Mouse (Mus musculus) embryonic fibroblast, embryonic 13.5 days (primary cell): ENCODE results near the gene Akt1. TPM values are rescaled to one million over a fixed set of nuclear protein-coding genes. Genes with fewer than 3 reads are reported as not detected.

Experiments used
- H3K27ac ChIP-seq: 2 replicates; pipeline ENCODE4 v1.5.1; 2012; ENCODE audit warnings: low read length, control low read depth, inconsistent platforms; ENCODE audit not compliant: insufficient read depth
- H3K4me1 ChIP-seq: 2 replicates; pipeline ENCODE4 v1.6.1; 2011; ENCODE audit warnings: low read length; ENCODE audit not compliant: control insufficient read depth, insufficient read depth
- H3K4me3 ChIP-seq: 2 replicates; pipeline ENCODE4 v1.5.1; 2011; ENCODE audit warnings: mild to moderate bottlenecking, control low read depth, low read length; ENCODE audit not compliant: insufficient read depth
- CTCF ChIP-seq: IDR thresholded peaks from 2 replicates; pipeline ENCODE4 v1.5.1; 2011; ENCODE audit warnings: mild to moderate bottlenecking, control low read depth, low read length, moderate library complexity, borderline replicate concordance; ENCODE audit not compliant: insufficient read depth
- POLR2A ChIP-seq: IDR thresholded peaks from 2 replicates; pipeline ENCODE4 v1.6.1; 2011; ENCODE audit warnings: low read depth, mild to moderate bottlenecking, control low read depth, low read length, moderate library complexity
- polyA plus RNA-seq: library from polyadenylated mRNA; stranded (reverse); fragments of >200 nt; gene quantifications from 2 replicates; pipeline ENCODE4 v1.2.4, GENCODE M21; 2011; ENCODE audit warnings: low read depth; ENCODE audit not compliant: missing spikeins, insufficient read length

Akt1 gene
- polyA plus RNA-seq: 227 and 248 TPM in 2 replicates

GRCm38 (mm10) chr12:112674132-112675011 lies at the start of gene Akt1:
Akt1 (minus strand) TSS chr12:112674884.
- peaks cover 4% of the 10 kb centered on the region; the same call in 1 of the 2 replicates for H3K4me1 ChIP-seq
- H3K4me3 ChIP-seq: peak within 1 kb of the TSS; percentile 59
- peak within 1 kb of the TSS; percentile 92 for H3K27ac ChIP-seq
- no peak for TF ChIP-seq CTCF
- peak; percentile 51 for TF ChIP-seq POLR2A

- Histone ChIP-seq H3K27ac (no peak overlapping the region), H3K4me3 (no peak overlapping the region), H3K4me1 (no peaks in the 10 kb centered on the region; the same call in 1 of the 2 replicates)
- no peak for TF ChIP-seq CTCF
- no peak for TF ChIP-seq POLR2A
Observed at GRCm38 (mm10) chr12:112724077-112724805, 49.6 kb upstream of the Akt1 start.

GRCm38 (mm10) chr12:112723445-112723844 lies 48.8 kb upstream of the Akt1 start:
- no peaks in the 10 kb centered on the region; the same call in 1 of the 2 replicates for H3K4me1 ChIP-seq
- TF ChIP-seq POLR2A (no peak), CTCF (no peak)
- peak overlapping the region; percentile 71 for H3K4me3 ChIP-seq
- H3K27ac ChIP-seq: no peak overlapping the region

GRCm38 (mm10) chr12:112723028-112723330 lies 48.3 kb upstream of the Akt1 start:
- Histone ChIP-seq H3K4me1 (no peaks in the 10 kb centered on the region; the same call in 1 of the 2 replicates), H3K27ac (no peak overlapping the region; the same call in 1 of the 2 replicates), H3K4me3 (peak overlapping the region; percentile 71)
- TF ChIP-seq POLR2A (no peak), CTCF (no peak)

GRCm38 (mm10) chr12:112722240-112723027 lies 47.8 kb upstream of the Akt1 start:
- Histone ChIP-seq H3K4me1 (no peaks in the 10 kb centered on the region; the same call in 1 of the 2 replicates), H3K4me3 (peak overlapping the region; percentile 71), H3K27ac (no peak overlapping the region; the same call in 1 of the 2 replicates)
- TF ChIP-seq POLR2A (no peak), CTCF (no peak)

- peak overlapping the region; percentile 26 for H3K4me3 ChIP-seq
- H3K4me1 ChIP-seq: no peaks in the 10 kb centered on the region; the same call in 1 of the 2 replicates
- H3K27ac ChIP-seq: no peak overlapping the region
- TF ChIP-seq CTCF (no peak), POLR2A (0 out of 2 replicates have a peak, but pooled peaks have one; percentile 38)
Observed at GRCm38 (mm10) chr12:112721424-112722239, 46.9 kb upstream of the Akt1 start.

GRCm38 (mm10) chr12:112720890-112721423 lies 46.3 kb upstream of the Akt1 start:
- Histone ChIP-seq H3K27ac (no peak overlapping the region), H3K4me1 (no peaks in the 10 kb centered on the region; the same call in 1 of the 2 replicates), H3K4me3 (no peak overlapping the region)
- TF ChIP-seq POLR2A (no peak), CTCF (no peak)

GRCm38 (mm10) chr12:112720216-112720615 lies 45.5 kb upstream of the Akt1 start, which contains the start of gene Cep170b:
Cep170b (plus strand) TSS chr12:112720455.
- no peak for TF ChIP-seq POLR2A
- TF ChIP-seq CTCF: no peak
- H3K4me1 ChIP-seq: no peaks in the 10 kb centered on the region; the same call in 1 of the 2 replicates
- H3K27ac ChIP-seq: no peak within 1 kb of the TSS
- H3K4me3 ChIP-seq: no peak within 1 kb of the TSS
